Mouse (Mus musculus) adrenal gland, adult 8-10 months (tissue): ENCODE measurements at regions not wholly inside any gene's neighbourhood (a gene's known extent, or its start where the extent isn't known, plus 50 kb on each side); places are given as distances from the start of the nearest gene placed in this dataset.
"Not testable (repeated sequence)": the region's sequence is repeated elsewhere in the genome, so short reads cannot be mapped to it uniquely, and the experiment has no call there.

ENCODE experiments used
- DNase-seq: peaks from one replicate; pipeline ENCODE4 v3.0.0; 2022

GRCm38 (mm10) chr13:70205334-70205733 lies 403.1 kb downstream of the Med10 start:
- no peak for DNase-seq

- DNase-seq, result no peak
These were observed 408.0 kb downstream of the Med10 start for GRCm38 (mm10) chr13:70210158-70210557.

GRCm38 (mm10) chr13:70213017-70213416 lies 410.8 kb downstream of the Med10 start:
- no peak for DNase-seq

- no peak for DNase-seq
These were observed 411.4 kb downstream of the Med10 start for GRCm38 (mm10) chr13:70213622-70214021.

GRCm38 (mm10) chr13:70214022-70214654 lies 411.9 kb downstream of the Med10 start:
- no peak for DNase-seq

GRCm38 (mm10) chr13:70216134-70216533 lies 413.9 kb downstream of the Med10 start:
- no peak for DNase-seq

GRCm38 (mm10) chr13:70217429-70218133 lies 415.4 kb downstream of the Med10 start:
- no peak for DNase-seq

DNA sequence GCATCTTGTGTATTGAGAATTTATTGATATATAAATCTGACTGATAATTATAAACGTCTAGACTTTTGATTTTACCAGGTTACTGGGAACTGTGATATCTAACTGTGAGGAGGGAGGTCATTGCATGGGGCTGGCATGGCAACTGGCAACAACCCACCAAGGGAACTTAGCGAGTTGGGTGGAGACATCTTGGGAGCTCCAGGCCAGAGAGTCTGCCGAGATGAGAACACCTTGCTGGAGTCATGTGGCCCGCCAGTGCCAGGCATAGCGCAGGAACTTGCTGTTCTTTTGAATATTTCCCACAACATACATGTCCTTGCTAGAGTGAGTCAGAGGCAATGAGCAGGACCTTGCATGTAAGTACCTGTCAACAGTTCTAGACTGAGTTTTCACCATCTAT lies 413.9 kb downstream of the Ice1 start:
- DNase-seq, result no peak

- no peak for DNase-seq
These were observed 410.3 kb downstream of the Ice1 start for GRCm38 (mm10) chr13:70227167-70227566.

- peak; percentile 55 for DNase-seq
These were observed 403.3 kb downstream of the Ice1 start for GRCm38 (mm10) chr13:70233896-70234799.

DNA sequence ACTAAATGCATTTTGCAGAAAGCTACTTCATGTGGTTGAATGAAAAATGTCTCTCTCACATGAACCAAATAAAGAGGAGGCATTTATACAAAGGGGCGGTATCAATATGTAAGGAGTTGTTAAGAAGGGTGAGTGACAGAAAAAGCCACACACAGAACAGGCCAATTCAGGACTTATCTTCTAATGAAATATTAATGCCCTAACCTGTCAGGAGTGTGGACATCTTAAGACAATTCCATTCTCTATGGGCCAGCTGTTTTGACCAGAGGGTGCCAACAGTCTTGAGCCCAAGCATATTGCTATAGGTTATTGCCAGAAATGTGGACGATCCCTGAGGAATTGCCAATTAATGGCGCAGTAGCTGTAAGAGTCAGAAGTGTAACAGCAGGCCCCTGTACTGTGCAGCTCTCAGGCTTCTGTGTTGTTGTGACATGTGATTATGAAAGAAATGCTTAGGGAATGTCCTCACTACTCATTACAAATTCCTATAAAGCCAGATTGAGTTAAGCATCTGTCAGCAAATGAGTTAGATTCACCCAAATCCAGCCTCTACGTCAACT lies 393.8 kb downstream of the Ice1 start:
- DNase-seq, result no peak

DNA sequence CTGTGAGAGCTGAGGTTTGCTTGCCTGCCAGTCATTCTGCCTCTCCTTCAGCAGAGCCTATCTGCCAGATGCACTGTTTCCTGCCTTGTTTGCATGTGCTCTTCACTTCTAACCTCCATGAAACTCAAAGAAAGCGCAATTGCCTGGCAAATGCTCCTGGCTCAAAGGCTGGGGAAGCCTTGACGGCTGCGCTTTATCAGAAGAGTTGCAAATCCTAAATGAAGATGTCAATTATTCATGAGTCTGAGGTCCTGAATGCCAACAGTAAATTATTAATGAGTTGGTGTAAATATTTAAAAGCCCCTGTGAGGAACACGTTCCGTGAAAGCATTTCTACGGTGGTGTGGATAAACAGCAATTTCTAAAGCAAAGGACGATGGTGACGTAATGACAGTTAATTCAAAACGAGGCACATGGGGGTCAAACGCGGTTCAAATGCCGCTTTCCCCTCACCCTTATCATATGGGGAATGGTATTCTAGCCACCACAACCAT lies 377.4 kb downstream of the Ice1 start:
- no peak for DNase-seq

GRCm38 (mm10) chr13:70263654-70264053 lies 373.8 kb downstream of the Ice1 start:
- DNase-seq, result no peak

DNA sequence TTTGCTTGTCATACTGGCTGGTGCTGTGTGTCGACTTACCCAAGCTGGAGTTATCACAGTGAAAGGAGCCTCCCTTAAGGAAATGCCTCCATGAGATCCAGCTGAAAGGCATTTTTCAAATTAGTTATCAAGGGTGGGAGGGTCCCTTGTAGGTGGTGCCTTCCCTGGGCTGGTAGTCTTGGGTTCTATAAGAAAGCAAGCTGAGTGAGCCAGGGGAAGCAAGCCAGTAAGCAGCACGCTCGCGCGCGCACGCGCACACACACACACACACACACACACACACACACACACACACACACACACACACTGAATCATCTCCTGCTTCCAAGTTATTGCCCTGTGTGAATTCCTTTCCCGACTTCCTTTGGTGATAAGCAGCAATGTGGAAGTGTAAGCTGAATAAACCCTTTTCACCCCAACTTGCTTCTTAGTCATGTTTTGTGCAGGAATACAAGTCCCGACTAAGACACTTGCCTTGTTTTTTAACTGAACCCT lies 360.5 kb downstream of the Ice1 start:
- not testable (repeated sequence) for DNase-seq

DNA sequence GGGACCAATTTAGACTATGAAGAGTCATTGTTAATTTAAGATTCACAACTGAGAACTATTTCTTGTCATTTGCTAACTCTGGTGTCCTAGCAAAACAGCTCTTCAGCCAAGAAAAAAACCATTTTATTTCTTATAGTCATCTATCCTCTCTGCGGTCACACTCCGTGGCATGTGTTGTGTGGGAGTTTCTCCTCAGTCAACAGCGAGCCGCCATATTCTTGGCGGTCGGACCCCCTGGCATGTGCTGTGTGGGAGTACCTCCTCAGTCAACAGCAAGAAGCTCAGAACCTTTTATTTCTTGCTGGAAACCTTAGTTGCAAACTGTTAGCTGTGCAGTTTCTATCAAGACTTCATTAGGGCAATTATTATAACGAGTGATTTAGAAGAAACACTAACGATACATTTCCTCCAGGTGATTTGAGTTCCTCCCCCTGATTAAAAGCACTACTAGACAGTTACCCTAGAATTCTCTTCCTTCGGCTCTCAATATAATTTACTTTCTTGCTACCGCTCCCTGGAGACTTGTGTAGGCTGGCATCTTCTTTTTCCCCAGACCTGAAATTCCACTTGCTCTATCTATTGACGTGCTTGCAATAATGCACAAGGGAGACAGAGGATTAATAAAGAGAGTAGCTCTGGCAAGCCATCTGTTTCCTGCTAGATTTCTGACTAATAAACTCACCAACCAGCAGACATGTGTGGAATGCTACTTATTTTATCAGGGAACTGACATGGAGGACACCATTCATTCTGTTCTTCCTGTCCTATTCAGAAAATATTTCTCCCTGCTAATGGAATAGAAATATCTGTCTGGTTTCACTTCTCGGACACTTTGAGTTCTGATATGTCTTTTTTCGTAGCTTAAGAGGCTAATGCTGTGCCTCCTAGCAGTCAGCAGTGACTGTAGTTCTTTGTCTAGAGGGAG lies 359.5 kb downstream of the Ice1 start:
- DNase-seq, result no peak

- DNase-seq, result no peak
These were observed 356.2 kb downstream of the Ice1 start for GRCm38 (mm10) chr13:70281051-70281847.

GRCm38 (mm10) chr13:70282731-70283130 lies 354.7 kb downstream of the Ice1 start:
- no peak for DNase-seq

DNA sequence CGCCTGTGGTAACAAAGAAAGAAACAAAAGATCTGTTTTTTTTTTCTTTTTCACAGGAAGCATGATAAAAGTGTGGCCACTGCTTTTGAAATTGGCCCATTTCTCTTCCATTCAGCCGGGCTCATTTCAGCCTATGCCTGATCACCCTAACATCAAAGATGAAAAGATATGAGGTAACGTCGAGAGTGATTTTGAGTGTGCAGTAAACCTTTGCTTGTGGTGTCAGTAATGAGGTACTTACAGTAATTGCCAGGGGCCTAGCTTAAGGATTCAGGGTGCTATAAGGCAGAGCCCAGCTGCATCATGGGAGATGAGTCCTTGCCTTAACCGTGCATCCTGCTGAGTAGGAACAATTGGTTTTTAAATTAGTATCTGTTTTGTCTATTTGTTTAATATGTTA lies 354.2 kb downstream of the Ice1 start:
- DNase-seq, result no peak

- DNase-seq, result no peak
These were observed 344.7 kb downstream of the Ice1 start for GRCm38 (mm10) chr13:70292713-70293112.

- no peak for DNase-seq
These were observed 333.4 kb downstream of the Ice1 start for GRCm38 (mm10) chr13:70303953-70304525.
